Mouse (Mus musculus) G1E (cell line): Measurements from ENCODE around the gene Tlcd1.

ENCODE experiments used
- CTCF ChIP-seq: IDR thresholded peaks from 2 replicates; pipeline ENCODE4 v1.5.1; 2012; ENCODE audit warnings: low read depth, low read length, inconsistent platforms, mixed read lengths
- GATA1 ChIP-seq: IDR thresholded peaks from 2 replicates; pipeline ENCODE4 v1.6.1; 2012; ENCODE audit warnings: borderline replicate concordance, low read length, inconsistent platforms, mixed read lengths
- TAL1 ChIP-seq: conservative IDR thresholded peaks from 2 replicates; pipeline ENCODE4 v1.6.1; 2012; ENCODE audit warnings: low read depth, low read length, inconsistent platforms, mixed read lengths

DNA sequence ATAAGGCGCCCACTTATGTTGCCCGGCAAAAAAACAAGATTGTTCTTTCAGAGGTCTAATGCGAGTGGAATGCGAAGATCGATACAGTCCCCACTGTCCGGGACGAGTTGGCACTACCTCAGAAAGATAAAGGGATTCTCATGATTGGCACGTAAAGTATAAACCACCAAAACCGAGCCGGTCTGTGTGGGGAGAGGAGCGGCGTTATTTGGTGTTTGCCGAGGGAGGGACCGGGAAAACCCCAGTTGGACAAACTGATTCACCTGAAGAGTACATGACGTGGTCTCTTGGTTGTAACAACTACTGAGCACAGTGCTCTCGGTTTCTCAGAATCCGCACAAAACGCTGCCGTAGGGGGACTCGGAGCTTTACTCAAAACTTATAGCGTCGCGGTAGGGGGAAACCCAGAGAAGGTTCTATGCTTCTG lies 407 bp downstream of the Tlcd1 start:
- TF ChIP-seq CTCF (no peak), GATA1 (no peak), TAL1 (no peak)
